Mouse (Mus musculus) CH12.LX (cell line): ENCODE results near the gene Ehmt1.

Experiments used
- CTCF ChIP-seq, 2 experiments: IDR thresholded peaks in 1 of 2; conservative IDR thresholded peaks in 1 of 2; 2 replicates each; pipeline ENCODE4 v1.5.1; 2011 to 2012; ENCODE audit warnings: low read depth in 2 of 2, low read length in 2 of 2, improper control_type of control experiment in 1 of 2, inconsistent platforms in 1 of 2, mild to moderate bottlenecking in 1 of 2, moderate library complexity in 1 of 2
- JUND ChIP-seq: conservative IDR thresholded peaks from 2 replicates; pipeline ENCODE4 v1.6.1; 2011; ENCODE audit warnings: low read depth, low read length, improper control_type of control experiment
- KAT2A ChIP-seq: IDR thresholded peaks from 2 replicates; pipeline ENCODE4 v1.6.1; 2012; ENCODE audit warnings: low read length, improper control_type of control experiment, inconsistent platforms; ENCODE audit not compliant: insufficient replicate concordance
- MAZ ChIP-seq: IDR thresholded peaks from 2 replicates; pipeline ENCODE4 v1.6.1; 2012; ENCODE audit warnings: low read depth, mild to moderate bottlenecking, inconsistent platforms, low read length, improper control_type of control experiment, moderate library complexity
- POLR2A ChIP-seq: IDR thresholded peaks from 2 replicates; pipeline ENCODE4 v1.6.1; 2011; ENCODE audit warnings: low read depth, mild to moderate bottlenecking, improper control_type of control experiment, low read length
- SIN3A ChIP-seq: IDR thresholded peaks from 2 replicates; pipeline ENCODE4 v1.6.1; 2012; ENCODE audit warnings: low read length, improper control_type of control experiment, inconsistent platforms

DNA sequence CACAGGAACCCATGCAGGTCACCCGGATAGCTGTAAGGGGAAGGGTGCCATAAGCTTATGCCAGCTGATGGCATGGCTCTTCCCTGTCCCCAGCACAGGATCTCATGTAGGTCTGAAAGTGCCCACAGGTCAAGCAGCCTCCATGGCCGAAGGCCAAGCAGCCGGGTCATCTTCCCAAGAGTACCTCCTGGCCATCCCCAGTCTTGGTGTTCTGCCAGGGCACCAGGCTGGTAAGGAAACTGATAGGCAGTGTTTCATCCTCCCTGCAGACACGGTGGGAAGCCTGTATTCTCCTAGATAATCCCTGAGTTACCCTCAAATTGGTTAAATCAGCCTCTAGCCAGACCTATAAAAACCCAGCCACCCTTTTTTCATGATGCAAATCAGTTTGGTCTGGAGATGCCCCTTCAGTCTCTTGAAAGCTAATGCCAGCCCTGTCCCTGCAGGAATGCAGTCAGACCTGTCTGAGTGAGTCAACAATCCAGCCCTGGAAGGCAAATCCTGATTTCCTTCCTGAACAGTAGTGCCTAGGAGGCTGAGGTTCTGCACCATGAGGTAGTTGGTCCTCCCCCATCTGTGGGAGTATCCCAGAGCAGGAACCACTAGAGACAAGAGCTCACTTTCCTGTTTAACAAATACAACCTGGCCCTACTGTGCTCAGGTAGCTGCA lies 8.5 kb upstream of the Ehmt1 start:
- TF ChIP-seq SIN3A (no peak), CTCF (conservative IDR thresholded peaks at IDR 0.05 in 1 of 2, IDR thresholded peaks at IDR 0.05 in 1 of 2; ENCODE audit: low read depth in 2 of 2, low read length in 2 of 2) (no peak), KAT2A (no peak), POLR2A (no peak), MAZ (no peak), JUND (no peak)
